Mouse (Mus musculus): ENCODE data around the gene Tspan4. TPM values are rescaled to one million over a fixed set of nuclear protein-coding genes. Genes with fewer than 3 reads are reported as not detected.
A peak's percentile ranks its signal among the peaks of the same experiment; 100 is the strongest.

Tspan4 gene
- total and polyA plus RNA-seq, 2 experiments = 66.9 to 135 TPM

DNA sequence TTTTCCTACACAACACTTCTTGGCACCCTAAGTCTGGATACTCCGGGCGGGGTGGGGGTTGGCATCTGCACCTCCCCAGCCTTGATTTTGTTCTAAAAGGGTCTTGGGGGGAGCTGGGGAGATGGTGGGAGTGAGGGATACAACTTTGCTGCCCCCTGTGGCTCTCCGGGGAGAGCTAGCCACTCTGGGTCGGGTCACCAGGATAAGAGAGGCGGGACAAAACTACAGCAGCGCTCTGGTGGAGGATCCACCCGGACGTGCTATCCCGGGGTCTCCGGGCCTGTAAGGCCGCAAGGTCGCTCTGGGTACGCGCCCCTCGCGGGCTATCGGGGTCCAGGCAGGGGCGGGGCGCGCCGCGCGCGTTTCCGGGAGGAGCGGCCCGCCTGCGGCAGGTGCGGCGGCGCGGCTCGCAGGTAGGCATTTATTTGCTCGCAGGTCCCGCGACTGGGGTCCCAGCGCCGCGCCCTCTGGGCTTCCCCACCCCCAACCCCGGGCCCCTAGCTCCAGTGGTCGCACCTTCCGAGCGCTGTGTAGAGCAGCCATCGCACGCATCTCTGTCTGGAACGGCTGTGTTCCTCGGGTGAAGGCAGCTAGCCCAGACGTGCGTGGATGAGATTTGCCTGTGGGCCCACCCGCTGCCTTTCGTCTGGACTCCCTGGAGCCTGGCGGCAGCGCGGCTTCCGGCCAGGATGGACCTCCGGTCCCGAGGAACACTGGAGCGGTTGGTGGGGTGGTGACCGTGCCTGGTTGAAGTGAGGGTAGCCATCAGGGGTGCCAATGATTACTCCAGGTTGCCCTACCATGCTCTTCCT lies 13.3 kb upstream of the Tspan4 start:
- 5% methylated on average over 59 of the region's 59 CpGs for WGBS
- Histone ChIP-seq H3K4me3 (ENCODE audit: insufficient read depth, low read depth, low read length) (peak overlapping the region; percentile 68), H3K79me2 (ENCODE audit: control insufficient read depth, insufficient read depth, low read length) (peaks cover 5% of the 10 kb centered on the region; the same call in 1 of the 2 replicates), H3K27me3 (ENCODE audit: control insufficient read depth, insufficient read depth, low read length) (no peaks in the 10 kb centered on the region), H3K4me1 (ENCODE audit: control insufficient read depth, insufficient read depth, low read length) (peaks cover 20% of the 10 kb centered on the region; the same call in 1 of the 2 replicates), H3K36me3 (ENCODE audit: control insufficient read depth, insufficient read depth, low read length) (peaks cover 19% of the 10 kb centered on the region; the same call in 1 of the 2 replicates), H3K27ac (replicated peaks; ENCODE audit: insufficient read depth, low read depth, low read length) (peak overlapping the region; percentile 52), H3K9ac (ENCODE audit: low read depth, low read length) (peak overlapping the region; percentile 70)
- no peak for DNase-seq (ENCODE audit: extremely low read depth, low read depth, low spot score)
- TF ChIP-seq CTCF (IDR thresholded peaks at IDR 0.05; ENCODE audit: low read depth, low read length) = peak; percentile 27; the same call in 1 of the 2 replicates
- no peak for TF ChIP-seq POLR2A (IDR thresholded peaks at IDR 0.05; ENCODE audit: extremely low read depth, insufficient read depth, low read length)

DNA sequence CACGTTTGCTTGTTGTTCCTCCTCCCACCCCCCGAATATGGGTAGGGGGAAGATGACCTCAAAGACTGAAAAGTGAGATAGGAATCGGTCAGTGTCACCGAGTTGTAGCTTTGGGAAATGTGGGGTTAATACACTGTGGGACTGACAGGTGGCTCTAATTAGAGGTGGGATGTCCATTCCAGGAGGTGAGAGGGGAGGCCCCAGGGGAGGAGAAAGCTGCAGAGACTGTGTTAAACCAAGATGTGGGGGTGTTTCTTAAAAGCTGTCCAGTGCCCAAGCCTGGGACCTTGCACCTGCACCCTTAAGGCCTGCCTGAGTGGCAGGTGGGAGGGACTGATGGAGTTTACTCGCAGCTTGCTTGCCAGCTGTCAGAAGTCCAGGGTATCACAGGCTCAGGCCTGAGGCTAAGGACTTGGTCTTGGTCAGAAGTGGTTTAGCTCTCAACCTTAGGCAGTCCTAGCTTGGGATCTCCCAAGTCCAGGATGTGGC lies 12.7 kb upstream of the Tspan4 start:
- Histone ChIP-seq H3K4me1 (ENCODE audit: control insufficient read depth, insufficient read depth, low read length) (peaks cover 13% of the 10 kb centered on the region), H3K27ac (replicated peaks; ENCODE audit: insufficient read depth, low read depth, low read length) (peak overlapping the region; percentile 45), H3K9ac (ENCODE audit: low read depth, low read length) (peak overlapping the region; percentile 70), H3K27me3 (ENCODE audit: control insufficient read depth, insufficient read depth, low read length) (no peaks in the 10 kb centered on the region), H3K4me3 (ENCODE audit: insufficient read depth, low read depth, low read length) (peak overlapping the region; percentile 68), H3K79me2 (ENCODE audit: control insufficient read depth, insufficient read depth, low read length) (peaks cover 1% of the 10 kb centered on the region; the same call in 1 of the 2 replicates), H3K36me3 (ENCODE audit: control insufficient read depth, insufficient read depth, low read length) (peaks cover 17% of the 10 kb centered on the region; the same call in 1 of the 2 replicates)
- DNase-seq (ENCODE audit: extremely low read depth, low read depth, low spot score) = peak; percentile 76
- 13% methylated on average over 5 of the region's 5 CpGs for WGBS
- no peak for TF ChIP-seq POLR2A (IDR thresholded peaks at IDR 0.05; ENCODE audit: extremely low read depth, insufficient read depth, low read length)

DNA sequence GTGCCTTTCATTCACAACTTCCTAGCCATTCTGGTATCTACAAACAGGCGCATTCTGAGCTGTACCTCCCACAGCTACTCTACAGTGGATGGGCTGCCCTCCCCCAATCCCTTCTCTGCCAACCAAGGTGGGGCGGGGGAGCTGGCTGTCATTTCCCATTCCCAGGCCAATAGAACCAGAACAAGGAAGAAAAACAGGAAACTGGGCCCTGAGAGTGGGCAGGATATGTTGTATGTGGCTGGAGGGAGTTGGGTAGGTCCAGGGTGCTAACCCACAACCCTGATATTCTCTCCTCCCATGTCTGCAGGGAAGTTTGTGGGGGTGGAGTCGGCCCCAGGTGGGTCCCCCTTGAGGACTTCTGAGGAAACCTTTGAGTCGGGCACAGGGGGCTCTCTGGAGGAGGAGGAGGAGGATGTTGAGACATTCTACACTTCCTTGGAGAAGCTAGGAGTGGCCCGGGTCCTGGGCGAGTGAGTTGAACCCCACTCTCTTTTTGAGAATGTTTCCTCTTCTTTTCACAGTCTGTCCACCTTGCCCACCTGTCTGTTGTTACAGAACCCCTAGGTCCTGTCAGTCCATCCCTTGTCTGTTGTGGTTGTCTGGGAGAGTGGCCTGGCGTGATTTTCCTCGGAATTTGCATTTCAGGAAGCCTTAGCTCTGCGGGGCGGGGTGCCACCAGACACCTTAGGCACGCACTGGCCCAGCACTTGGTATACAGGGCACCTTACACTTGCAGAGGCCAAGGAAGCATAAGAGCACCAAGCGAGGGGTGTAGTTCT lies 11.0 kb upstream of the Tspan4 start:
- no peak for DNase-seq (ENCODE audit: extremely low read depth, low read depth, low spot score)
- H3K4me3 ChIP-seq (ENCODE audit: insufficient read depth, low read depth, low read length) = peak overlapping the region; percentile 48
- peaks cover 4% of the 10 kb centered on the region; the same call in 1 of the 2 replicates for H3K36me3 ChIP-seq (ENCODE audit: control insufficient read depth, insufficient read depth, low read length)
- H3K79me2 ChIP-seq (ENCODE audit: control insufficient read depth, insufficient read depth, low read length) = no peaks in the 10 kb centered on the region
- H3K4me1 ChIP-seq (ENCODE audit: control insufficient read depth, insufficient read depth, low read length) = peaks cover 14% of the 10 kb centered on the region
- TF ChIP-seq POLR2A (IDR thresholded peaks at IDR 0.05; ENCODE audit: extremely low read depth, insufficient read depth, low read length) (no peak), CTCF (IDR thresholded peaks at IDR 0.05; ENCODE audit: low read depth, low read length) (no peak)
- no peaks in the 10 kb centered on the region for H3K27me3 ChIP-seq (ENCODE audit: control insufficient read depth, insufficient read depth, low read length)
- H3K27ac ChIP-seq (replicated peaks; ENCODE audit: insufficient read depth, low read depth, low read length) = peak overlapping the region; percentile 38
- 65% methylated on average over 12 of the region's 12 CpGs for WGBS
- peak overlapping the region; percentile 39 for H3K9ac ChIP-seq (ENCODE audit: low read depth, low read length)

- Histone ChIP-seq H3K4me3 (ENCODE audit: insufficient read depth, low read depth, low read length) (peak overlapping the region; percentile 48), H3K79me2 (ENCODE audit: control insufficient read depth, insufficient read depth, low read length) (no peaks in the 10 kb centered on the region), H3K4me1 (ENCODE audit: control insufficient read depth, insufficient read depth, low read length) (peaks cover 18% of the 10 kb centered on the region), H3K27ac (replicated peaks; ENCODE audit: insufficient read depth, low read depth, low read length) (peak overlapping the region; percentile 38), H3K36me3 (ENCODE audit: control insufficient read depth, insufficient read depth, low read length) (peaks cover 2% of the 10 kb centered on the region; the same call in 1 of the 2 replicates), H3K27me3 (ENCODE audit: control insufficient read depth, insufficient read depth, low read length) (no peaks in the 10 kb centered on the region), H3K9ac (ENCODE audit: low read depth, low read length) (peak overlapping the region; percentile 39)
- DNase-seq (ENCODE audit: extremely low read depth, low read depth, low spot score) = no peak
- WGBS = 30% methylated on average over 38 of the region's 38 CpGs
- TF ChIP-seq POLR2A (IDR thresholded peaks at IDR 0.05; ENCODE audit: extremely low read depth, insufficient read depth, low read length) = no peak
- no peak for TF ChIP-seq CTCF (IDR thresholded peaks at IDR 0.05; ENCODE audit: low read depth, low read length)
These were observed 10.3 kb upstream of the Tspan4 start for GRCm38 (mm10) chr7:141464603-141465201.

GRCm38 (mm10) chr7:141465388-141466044 lies 9.5 kb upstream of the Tspan4 start:
- H3K79me2 ChIP-seq (ENCODE audit: control insufficient read depth, insufficient read depth, low read length) = 0 out of 2 replicates have a peak, but pooled peaks cover 6% of the 10 kb centered on the region
- no peak overlapping the region for H3K27ac ChIP-seq (replicated peaks; ENCODE audit: insufficient read depth, low read depth, low read length)
- no peak overlapping the region for H3K4me3 ChIP-seq (ENCODE audit: insufficient read depth, low read depth, low read length)
- 57% methylated on average over 10 of the region's 10 CpGs for WGBS
- H3K27me3 ChIP-seq (ENCODE audit: control insufficient read depth, insufficient read depth, low read length) = no peaks in the 10 kb centered on the region
- H3K4me1 ChIP-seq (ENCODE audit: control insufficient read depth, insufficient read depth, low read length) = peaks cover 18% of the 10 kb centered on the region
- DNase-seq (ENCODE audit: extremely low read depth, low read depth, low spot score) = no peak
- H3K9ac ChIP-seq (ENCODE audit: low read depth, low read length) = peak overlapping the region; percentile 13; the same call in 1 of the 2 replicates
- TF ChIP-seq POLR2A (IDR thresholded peaks at IDR 0.05; ENCODE audit: extremely low read depth, insufficient read depth, low read length) = no peak
- TF ChIP-seq CTCF (IDR thresholded peaks at IDR 0.05; ENCODE audit: low read depth, low read length) = no peak
- H3K36me3 ChIP-seq (ENCODE audit: control insufficient read depth, insufficient read depth, low read length) = peaks cover under 1% of the 10 kb centered on the region; the same call in 1 of the 2 replicates

Data from liver, adult 2 months (tissue).